Mouse (Mus musculus) lung, postnatal 0 days (tissue): ENCODE measurements at regions not wholly inside any gene's neighbourhood (a gene's known extent, or its start where the extent isn't known, plus 50 kb on each side); places are given as distances from the start of the nearest gene placed in this dataset.

Source experiments
- CTCF ChIP-seq: IDR thresholded peaks from 2 replicates; pipeline ENCODE4 v1.5.1; 2016; ENCODE audit warnings: antibody characterized with exemption, mild to moderate bottlenecking
- EP300 ChIP-seq: IDR thresholded peaks from 2 replicates; pipeline ENCODE4 v1.6.1; 2016; ENCODE audit warnings: antibody characterized with exemption, mild to moderate bottlenecking, control low read depth

GRCm38 (mm10) chr17:88194693-88195092, 129.6 kb upstream of the Fbxo11 start:
- TF ChIP-seq CTCF (no peak), EP300 (no peak)
